Mouse (Mus musculus): Measurements from ENCODE around the gene Sox6.

Gene Sox6

GRCm38 (mm10) chr7:115984076-115984475 lies 54.5 kb downstream of the Sox6 start:
- DNase-seq: no peak

DNA sequence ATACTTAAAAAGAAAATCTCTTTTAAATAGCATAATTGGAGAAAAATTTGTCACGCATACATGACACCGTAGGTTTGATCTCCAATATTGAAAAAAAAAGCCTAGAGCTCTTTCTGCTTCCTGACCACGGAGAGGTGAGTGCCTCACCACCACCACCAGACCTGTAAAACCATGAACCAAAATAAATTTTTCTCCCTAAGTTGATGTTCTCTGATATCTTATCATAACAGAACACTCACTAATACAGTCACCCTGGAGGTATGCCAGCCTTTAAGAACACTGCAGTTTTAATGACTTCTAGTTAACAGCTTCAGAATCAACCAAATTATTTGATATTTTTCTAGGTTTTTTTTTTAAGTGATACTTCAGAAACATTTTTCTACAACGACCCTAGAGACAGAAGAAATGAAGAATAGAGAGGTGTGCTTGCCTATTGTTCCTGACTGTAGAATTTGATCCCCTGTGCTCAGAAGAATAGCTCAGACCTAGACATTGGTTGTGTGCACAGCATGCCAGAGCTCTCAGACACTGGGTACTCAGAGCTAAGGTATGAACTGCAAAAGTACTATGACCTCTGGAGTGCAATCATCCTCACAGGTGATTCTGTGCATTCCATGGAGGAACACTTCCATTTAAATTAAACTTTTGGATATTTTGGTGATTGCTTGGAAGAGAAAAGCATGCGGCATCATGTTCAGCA lies 58.6 kb downstream of the Sox6 start:
- no peak for DNase-seq

DNA sequence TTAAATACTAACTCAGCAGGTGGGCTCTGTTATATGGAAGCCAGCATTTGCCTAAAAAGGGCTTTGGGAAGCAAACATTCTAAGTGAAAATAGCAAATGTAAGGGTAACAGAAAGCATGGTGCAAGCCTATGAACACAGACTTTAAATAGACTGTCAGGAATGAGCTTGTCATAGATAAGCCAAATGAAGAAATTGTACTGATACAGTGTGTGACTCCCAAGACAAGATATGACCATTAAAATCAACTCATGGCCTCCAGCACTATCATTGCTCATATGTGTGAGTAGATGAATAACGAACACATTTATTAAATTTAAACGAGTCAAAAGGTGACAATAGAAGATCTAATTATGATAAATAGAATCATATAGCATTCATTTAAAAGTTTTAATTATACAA lies 64.1 kb downstream of the Sox6 start:
- no peak for DNase-seq

DNA sequence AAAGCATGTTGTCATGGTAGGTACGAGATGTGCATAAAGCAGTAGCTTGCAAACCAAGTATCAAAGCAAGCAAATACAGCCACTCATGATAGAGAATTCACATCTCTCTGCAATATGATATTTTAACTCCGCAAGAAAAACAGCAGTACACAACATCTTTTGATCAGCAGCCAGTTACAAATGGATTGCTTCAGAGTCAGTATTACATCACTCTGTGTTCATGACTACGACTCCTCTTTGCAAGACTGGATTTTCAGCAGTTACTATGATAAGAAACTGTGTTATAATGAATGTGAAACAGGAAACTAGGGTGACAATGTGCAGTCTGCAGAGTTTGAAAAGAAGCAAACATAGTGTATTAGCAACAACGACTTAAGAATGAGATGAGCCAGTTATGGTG lies 71.4 kb downstream of the Sox6 start:
- DNase-seq: no peak

- DNase-seq: no peak
These were observed 72.4 kb downstream of the Sox6 start for GRCm38 (mm10) chr7:115966181-115966580.

DNA sequence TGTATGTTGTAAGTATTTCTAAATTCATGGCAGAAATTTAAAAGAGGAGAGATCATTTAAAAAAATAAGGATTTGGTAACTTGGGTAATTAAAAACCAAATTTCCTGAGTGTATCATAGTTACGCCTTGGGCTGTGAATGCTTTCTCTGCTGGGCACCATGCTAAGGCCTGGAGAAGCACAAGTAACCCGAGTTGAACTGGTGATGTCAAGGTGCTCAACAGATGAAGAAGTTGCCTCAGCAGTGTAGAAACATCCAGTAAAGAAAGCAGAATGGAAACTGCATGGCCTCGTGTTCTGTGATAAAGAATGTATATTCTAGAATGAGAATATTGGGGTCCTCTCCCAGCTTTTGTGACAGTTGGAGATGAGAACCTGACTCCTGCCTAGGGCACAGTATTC lies 85.5 kb downstream of the Sox6 start:
- DNase-seq: no peak

- DNase-seq: no peak
These were observed 86.4 kb downstream of the Sox6 start for GRCm38 (mm10) chr7:115952235-115952634.

DNA sequence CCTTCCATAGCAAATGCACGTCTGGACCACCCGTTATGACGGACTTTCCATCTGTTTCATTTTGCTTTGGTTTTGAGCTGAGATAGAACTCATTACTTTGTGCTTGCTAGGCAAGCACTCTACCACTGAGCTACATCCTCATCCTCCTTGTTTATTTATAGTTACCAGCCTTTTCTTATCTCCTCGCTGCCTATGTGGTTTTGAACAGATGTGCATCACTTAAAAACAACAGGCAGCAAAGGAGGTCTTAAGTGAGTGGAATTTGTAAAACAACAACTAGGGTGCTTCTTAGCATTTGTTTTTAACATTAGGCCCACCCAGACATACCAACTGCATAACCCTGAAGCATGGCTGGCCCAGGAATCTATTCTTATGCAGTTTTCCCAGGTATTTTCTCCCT lies 86.9 kb downstream of the Sox6 start:
- DNase-seq: no peak

- DNase-seq: no peak
These were observed 90.7 kb downstream of the Sox6 start for GRCm38 (mm10) chr7:115947916-115948315.

DNA sequence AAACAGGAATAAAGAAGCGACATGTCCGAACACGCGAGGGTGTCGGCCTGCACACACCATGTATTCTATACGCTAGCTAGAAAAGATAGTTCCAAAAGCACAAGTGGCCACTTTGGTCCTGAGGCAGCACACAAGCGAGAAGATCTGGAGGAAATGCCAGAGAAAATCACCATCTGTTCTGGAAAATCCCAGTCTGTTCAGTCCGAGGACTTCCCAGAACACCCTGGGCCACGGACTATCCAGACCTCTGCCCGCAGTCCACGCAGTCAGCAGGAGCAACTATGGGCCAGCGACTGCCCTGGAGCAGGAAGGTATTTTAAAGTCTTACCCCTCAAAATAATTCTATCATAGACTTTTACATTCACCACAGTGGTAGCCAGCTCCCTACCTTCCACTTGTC lies 92.0 kb downstream of the Sox6 start:
- no peak for DNase-seq

GRCm38 (mm10) chr7:115945516-115945915 lies 93.1 kb downstream of the Sox6 start:
- DNase-seq: no peak

GRCm38 (mm10) chr7:115944250-115944649 lies 94.3 kb downstream of the Sox6 start:
- DNase-seq: no peak

GRCm38 (mm10) chr7:115941766-115942165 lies 96.8 kb downstream of the Sox6 start:
- DNase-seq: no peak

DNA sequence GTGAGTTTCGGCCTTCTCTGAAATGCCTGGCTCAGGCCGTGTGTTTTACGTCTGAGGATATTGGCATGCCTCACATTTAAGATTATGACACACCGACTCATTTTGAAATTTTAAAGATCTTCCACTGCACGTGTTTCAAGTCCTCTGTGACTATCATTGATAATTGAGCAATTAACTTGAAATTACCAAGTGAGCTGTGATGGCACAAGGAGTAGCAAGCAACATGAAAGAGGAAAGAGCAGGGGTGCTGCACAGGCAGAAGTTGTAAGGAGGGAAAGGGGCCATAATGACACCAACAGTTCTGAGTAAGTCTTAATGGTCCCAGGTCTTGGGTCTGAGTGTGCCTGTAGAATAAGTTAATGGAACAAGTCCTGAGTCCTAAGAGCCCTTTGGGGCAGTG lies 99.3 kb downstream of the Sox6 start:
- DNase-seq: no peak

DNA sequence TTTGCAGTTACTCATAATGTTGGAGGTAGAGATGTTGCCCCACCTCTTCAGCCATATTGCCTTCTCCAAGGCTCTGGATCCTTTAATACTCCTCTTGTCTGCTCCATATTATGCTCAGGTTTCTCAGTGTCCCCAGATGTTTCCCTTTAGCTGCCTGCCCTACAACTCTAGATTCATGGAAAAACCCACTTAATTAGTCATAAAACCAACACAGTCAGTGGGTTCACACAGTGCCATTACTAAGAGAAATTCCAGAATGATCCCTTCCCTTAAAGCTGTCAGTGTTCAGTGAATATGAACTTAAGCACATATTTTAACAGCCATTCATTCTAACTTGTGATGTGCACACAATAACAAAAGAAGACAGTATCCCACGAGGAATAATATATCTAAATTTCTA lies 101.7 kb downstream of the Sox6 start:
- DNase-seq: no peak

- DNase-seq: no peak
These were observed 123.3 kb downstream of the Sox6 start for GRCm38 (mm10) chr7:115915338-115915737.

- DNase-seq: no peak
These were observed 128.3 kb downstream of the Sox6 start for GRCm38 (mm10) chr7:115910313-115910712.

DNA sequence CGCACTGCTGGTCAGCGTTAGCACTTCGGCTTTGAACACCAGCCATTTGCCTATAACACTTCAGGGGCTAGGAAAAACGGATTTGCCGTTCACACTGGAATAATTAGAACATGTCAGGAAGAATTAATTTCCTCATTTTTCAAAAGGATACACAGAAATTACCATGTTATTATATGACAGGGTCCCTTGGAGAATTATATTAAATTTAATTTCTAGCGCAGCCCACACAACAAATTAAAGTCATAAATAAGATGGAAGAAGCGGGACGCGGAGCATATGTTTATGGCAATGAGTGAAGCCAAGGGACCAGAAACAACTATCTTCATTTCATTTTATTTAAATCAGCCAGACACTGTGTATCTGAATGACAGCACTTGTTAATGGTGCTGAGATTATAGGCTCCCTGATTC lies 133.8 kb downstream of the Sox6 start:
- DNase-seq: no peak

- DNase-seq: no peak
These were observed 134.4 kb downstream of the Sox6 start for GRCm38 (mm10) chr7:115903931-115904797.

- no peak for DNase-seq
These were observed 135.2 kb downstream of the Sox6 start for GRCm38 (mm10) chr7:115903368-115903767.

DNA sequence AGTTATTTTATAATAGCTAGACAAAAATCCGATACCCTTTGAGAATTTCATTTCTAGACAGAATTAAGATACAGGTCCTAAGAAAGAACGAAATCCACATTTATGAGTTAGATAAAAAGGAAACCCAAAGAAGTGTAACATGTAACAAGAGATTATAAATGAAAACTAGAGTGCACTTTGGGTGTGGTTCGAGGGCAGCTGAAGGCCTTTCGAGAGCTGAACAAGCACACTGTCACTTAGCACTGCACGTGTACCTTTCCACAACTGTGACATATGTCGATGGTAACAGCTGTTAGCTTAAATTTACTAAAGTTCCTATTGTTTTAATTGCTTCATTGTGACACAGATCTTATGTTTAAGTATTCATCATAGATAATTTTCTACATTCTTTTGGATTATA lies 142.8 kb downstream of the Sox6 start:
- DNase-seq: no peak

DNA sequence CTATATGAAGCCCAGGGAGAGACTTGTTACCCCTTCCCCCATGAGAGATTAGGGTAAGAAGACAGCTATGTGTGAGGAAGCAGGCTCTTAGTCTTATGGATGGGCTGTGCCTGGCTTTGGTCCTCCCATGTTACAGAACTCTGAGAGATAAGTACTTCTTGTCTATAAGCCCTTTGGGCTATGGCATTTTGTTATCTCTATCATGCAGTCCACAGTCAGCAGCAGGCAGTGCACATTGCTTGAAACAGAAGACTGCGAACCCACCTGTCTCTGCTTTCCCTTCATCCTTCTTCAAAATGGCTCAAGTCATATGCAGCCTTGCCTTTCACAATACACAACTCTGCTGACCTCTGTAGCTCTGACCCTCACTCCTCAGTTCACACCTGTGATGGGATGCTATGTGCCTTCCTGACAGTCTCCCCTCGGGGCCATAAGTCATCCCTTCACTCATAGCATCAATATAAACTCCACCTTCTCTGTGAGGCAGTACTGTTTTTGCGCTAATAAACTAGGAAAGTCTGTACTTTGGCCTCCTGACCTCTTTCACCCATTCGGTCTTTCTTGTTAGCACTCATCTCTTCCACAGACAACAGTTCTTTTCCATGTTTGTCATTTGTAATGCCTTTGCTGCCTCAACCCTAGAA lies 143.4 kb downstream of the Sox6 start:
- no peak for DNase-seq

DNA sequence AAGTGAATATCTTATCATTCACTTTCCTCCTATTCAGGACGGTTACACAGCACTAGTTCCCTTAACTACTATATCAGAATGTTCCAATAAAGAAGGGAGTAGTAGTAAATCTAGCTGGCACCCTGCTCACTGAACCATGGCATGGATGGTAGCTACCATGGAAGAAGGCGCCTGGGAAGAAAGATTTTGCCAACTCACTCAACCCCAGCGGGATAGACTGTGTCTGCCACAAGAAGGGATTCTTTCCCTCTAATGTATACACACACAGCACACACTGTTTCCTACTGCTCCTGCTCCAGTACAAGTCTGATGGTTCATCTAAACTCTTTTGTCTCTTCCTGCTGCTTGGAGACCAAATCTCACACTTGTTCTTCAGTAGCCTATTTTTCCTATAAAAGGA lies 147.1 kb downstream of the Sox6 start:
- DNase-seq: no peak

- no peak for DNase-seq
These were observed 148.7 kb downstream of the Sox6 start for GRCm38 (mm10) chr7:115889926-115890325.

Data from kidney, adult 8-10 months (tissue).